21 mouse cellular contexts compared by ENCODE assay signal in genomic region chr9:121677069-121677468, GRCm38 (mm10). TPM values are rescaled to one million over a fixed set of nuclear protein-coding genes. Genes with fewer than 3 reads are reported as not detected.
A peak's percentile ranks its signal among the peaks of the same experiment; 100 is the strongest.
DNase-seq lines count a peak whose midpoint lies in the region; ATAC-seq and TF ChIP-seq lines count a peak whose summit lies in the region.
"Had no signal": no experiment of that assay in that cellular context is flagged by ENCODE, and none has a peak within 500 bp of the region (broad histone marks: within the 10 kb centered on the region; RNA-seq: fewer than 3 reads in every experiment).

No protein-coding gene starts in this region.

- 14% methylated on average over 4 of the region's 4 CpGs for WGBS in liver, postnatal 0 days (ENCODE audit: insufficient replicate concordance)
- WGBS in macrophage (ENCODE audit: missing documents) = 4% methylated on average over 4 of the region's 4 CpGs

- no peaks in the 10 kb centered on the region for H3K36me3 ChIP-seq in liver, postnatal 0 days (replicated peaks; ENCODE audit: insufficient read depth, low read length)
- H3K36me3 ChIP-seq in macrophage (ENCODE audit: inconsistent target) = no peaks in the 10 kb centered on the region
- H3K36me3 ChIP-seq: heart, embryonic 13.5 days had no signal

- peaks cover 31% of the 10 kb centered on the region; the same call in 1 of the 2 replicates for H3K79me2 ChIP-seq in macrophage (ENCODE audit: inconsistent target)

- H3K9ac ChIP-seq in liver, postnatal 0 days (replicated peaks) = no peak overlapping the region
- H3K9ac ChIP-seq: heart, embryonic 13.5 days had no signal

- no peak for TF ChIP-seq CTCF in liver, postnatal 0 days (IDR thresholded peaks at IDR 0.05; ENCODE audit: low read depth)

- peak overlapping the region; percentile 56; the same call in 1 of the 2 replicates for H3K27ac ChIP-seq in liver, postnatal 0 days (ENCODE audit: low read depth)
- H3K27ac ChIP-seq in macrophage = peak overlapping the region; percentile 90
- H3K27ac ChIP-seq: heart, embryonic 13.5 days; hindbrain, embryonic 10.5 days had no signal

- no peak for ATAC-seq in liver, postnatal 0 days
- no peak for ATAC-seq in erythroblast, adult 5-6 weeks (replicated peaks; ENCODE audit: low FRiP score, poor library complexity, severe bottlenecking)
- ATAC-seq: intestine, postnatal 0 days; midbrain, embryonic 16.5 days had no signal

- H3K4me3 ChIP-seq in liver, postnatal 0 days (ENCODE audit: low read depth, low read length) = no peak overlapping the region
- H3K4me3 ChIP-seq in macrophage (ENCODE audit: inconsistent target) = no peak overlapping the region
- H3K4me3 ChIP-seq: heart, embryonic 13.5 days; hindbrain, embryonic 10.5 days had no signal

- DNase-seq in liver, postnatal 0 days = no peak
- no peak for DNase-seq in liver
- peak; percentile 23 for DNase-seq in thymus, postnatal 25 days
- no peak for DNase-seq in thymus, postnatal 4 days
- DNase-seq in adrenal gland, postnatal 4 days (ENCODE audit: low spot score in 2 of 2) = no peak
- no peak for DNase-seq in MN1 (ENCODE audit: low spot score)
- DNase-seq: cerebellum, adult 9-10 months; embryo, embryonic 11 days; kidney, postnatal 36 days; layer of hippocampus, postnatal 36 days; retina, postnatal 1 day had no signal

- H3K9me3 ChIP-seq in liver, postnatal 0 days (ENCODE audit: low read length) = no peaks in the 10 kb centered on the region
- H3K9me3 ChIP-seq: heart, embryonic 13.5 days; hindbrain, embryonic 10.5 days had no signal

- H3K27me3 ChIP-seq in liver, postnatal 0 days (ENCODE audit: insufficient read depth, low read length) = 0 out of 2 replicates have a peak, but pooled peaks cover 2% of the 10 kb centered on the region

- TF ChIP-seq EP300 in liver, postnatal 0 days (IDR thresholded peaks at IDR 0.05; ENCODE audit: low read depth) = no peak

- H3K4me2 ChIP-seq in liver, postnatal 0 days (ENCODE audit: low read depth, low read length) = no peak overlapping the region; the same call in 1 of the 2 replicates
- H3K4me2 ChIP-seq: heart, embryonic 13.5 days had no signal

- H3K4me1 ChIP-seq in liver, postnatal 0 days (ENCODE audit: insufficient read depth) = peaks cover 31% of the 10 kb centered on the region

RNA-seq across cellular contexts. Expression of gene Sec22c, which starts 28.2 kb away (rescaled TPM):
- polyA plus RNA-seq in liver, postnatal 0 days (2015; fragmentation: Nextera tagmentation; extraction: Ambion mirVana) = 3.6 and 4.4 TPM in 2 replicates
- total RNA-seq in macrophage (2018; cell fraction: chromatin; rRNA removed) = 10 to 100 TPM in 9 of 26 experiments, 1 to 10 TPM in 14, under 1 TPM in 3; 0.49 to 25.6 (median 5.3) TPM
- total RNA-seq in macrophage (2018; cell fraction: cytosol; rRNA removed) = 10 to 100 TPM in 19 of 26 experiments, 1 to 10 TPM in 7; 4.6 to 21.4 (median 13.4) TPM
- total RNA-seq in macrophage (2018; cell fraction: nucleus; rRNA removed) = 10 to 100 TPM in 11 of 26 experiments, 1 to 10 TPM in 15; 1.1 to 22.2 (median 7.9) TPM
- 9.1 to 15.2 TPM (median 13.1 TPM) in 3 replicates for polyA plus RNA-seq in macrophage (2018)
- 1 to 10 TPM; 6.0 to 8.8 TPM for total RNA-seq in adrenal gland, postnatal 4 days (2021)
- 4.2 and 6.5 TPM in 2 replicates for total RNA-seq in erythroblast, adult 5-6 weeks (2015; ENCODE audit: low replicate concordance)
- total RNA-seq in erythroblast, adult 5-6 weeks (2017; ENCODE audit: low replicate concordance) = 3.2 and 6.6 TPM in 2 replicates

RNA-seq across cellular contexts. Expression of gene Ss18l2, which starts 33.1 kb away (rescaled TPM):
- 112 and 119 TPM in 2 replicates for polyA plus RNA-seq in liver, postnatal 0 days (2015; fragmentation: Nextera tagmentation; extraction: Ambion mirVana)
- 10 to 100 TPM in 15 of 26 experiments, 1 to 10 TPM in 11; 1.4 to 30.9 (median 12.0) TPM for total RNA-seq in macrophage (2018; cell fraction: chromatin; rRNA removed)
- 10 to 100 TPM; 10.6 to 30.8 (median 20.6) TPM for total RNA-seq in macrophage (2018; cell fraction: cytosol; rRNA removed)
- total RNA-seq in macrophage (2018; cell fraction: nucleus; rRNA removed) = 10 to 100 TPM in 19 of 26 experiments, 1 to 10 TPM in 7; 4.3 to 40.2 (median 16.6) TPM
- 11.3 to 32.4 TPM (median 28.0 TPM) in 3 replicates for polyA plus RNA-seq in macrophage (2018)
- total RNA-seq in adrenal gland, postnatal 4 days (2021) = 10 to 100 TPM; 52.6 to 52.8 TPM
- total RNA-seq in erythroblast, adult 5-6 weeks (2015; ENCODE audit: low replicate concordance) = 5.4 and 28.4 TPM in 2 replicates
- total RNA-seq in erythroblast, adult 5-6 weeks (2017; ENCODE audit: low replicate concordance) = 5.5 and 10.0 TPM in 2 replicates

RNA-seq across cellular contexts. Expression of gene Vipr1, which starts 34.6 kb away (rescaled TPM):
- 3.1 and 3.4 TPM in 2 replicates for polyA plus RNA-seq in liver, postnatal 0 days (2015; fragmentation: Nextera tagmentation; extraction: Ambion mirVana)
- 1 to 10 TPM in 13 of 26 experiments, under 1 TPM in 12, not detected in 1; 0.25 to 3.1 (median 1.0) TPM for total RNA-seq in macrophage (2018; cell fraction: chromatin; rRNA removed)
- total RNA-seq in macrophage (2018; cell fraction: cytosol; rRNA removed) = 1 to 10 TPM in 10 of 26 experiments, under 1 TPM in 16; 0.19 to 1.9 (median 0.77) TPM
- 1 to 10 TPM in 13 of 26 experiments, under 1 TPM in 13; 0.38 to 5.1 (median 1.0) TPM for total RNA-seq in macrophage (2018; cell fraction: nucleus; rRNA removed)
- 0.27 to 2.1 TPM (median 1.1 TPM) in 3 replicates for polyA plus RNA-seq in macrophage (2018)
- total RNA-seq in adrenal gland, postnatal 4 days (2021) = 1 to 10 TPM in 1 of 2 experiments, under 1 TPM in 1; 0.64 to 1.7 TPM
- 0.21 TPM in 1 of 2 replicates, not detected in the other for total RNA-seq in erythroblast, adult 5-6 weeks (2015; ENCODE audit: low replicate concordance)
- total RNA-seq in erythroblast, adult 5-6 weeks (2017; ENCODE audit: low replicate concordance) = 0.14 and 0.43 TPM in 2 replicates

RNA-seq across cellular contexts. Expression of gene Lyzl4, which starts 35.2 kb away (rescaled TPM):
- 0.12 TPM in 2 replicates for polyA plus RNA-seq in liver, postnatal 0 days (2015; fragmentation: Nextera tagmentation; extraction: Ambion mirVana)
- 1 to 10 TPM in 15 of 26 experiments, not detected in 11; 1.1 to 8.5 (median 2.8) TPM for total RNA-seq in macrophage (2018; cell fraction: chromatin; rRNA removed)
- 1 to 10 TPM in 14 of 26 experiments, under 1 TPM in 12; 0.58 to 6.1 (median 2.3) TPM for total RNA-seq in macrophage (2018; cell fraction: cytosol; rRNA removed)
- total RNA-seq in macrophage (2018; cell fraction: nucleus; rRNA removed) = 10 to 100 TPM in 1 of 26 experiments, 1 to 10 TPM in 15, under 1 TPM in 6, not detected in 4; 0.48 to 22.1 (median 1.6) TPM
- 3.0 to 17.8 TPM (median 4.8 TPM) in 3 replicates for polyA plus RNA-seq in macrophage (2018)
- under 1 TPM in 1 of 2 experiments, not detected in 1; 0.31 TPM for total RNA-seq in adrenal gland, postnatal 4 days (2021)
- not detected in 2 replicates for total RNA-seq in erythroblast, adult 5-6 weeks (2015; ENCODE audit: low replicate concordance)
- total RNA-seq in erythroblast, adult 5-6 weeks (2017; ENCODE audit: low replicate concordance) = not detected in 2 replicates
- polyA plus RNA-seq: brain, embryonic 14.5 days; C2C12; heart, embryonic 13.5 days; hindbrain, embryonic 10.5 days; limb, embryonic 11.5 days; midbrain, embryonic 16.5 days; neural tube, embryonic 14.5 days had no signal

RNA-seq across cellular contexts. Expression of gene Nktr, which starts 41.9 kb away (rescaled TPM):
- 14.9 and 17.3 TPM in 2 replicates for polyA plus RNA-seq in liver, postnatal 0 days (2015; fragmentation: Nextera tagmentation; extraction: Ambion mirVana)
- 1,000 to 10,000 TPM in 25 of 26 experiments, 100 to 1,000 TPM in 1; 894 to 1,522 (median 1,261) TPM for total RNA-seq in macrophage (2018; cell fraction: chromatin; rRNA removed)
- 10 to 100 TPM; 25.2 to 92.6 (median 37.1) TPM for total RNA-seq in macrophage (2018; cell fraction: cytosol; rRNA removed)
- total RNA-seq in macrophage (2018; cell fraction: nucleus; rRNA removed) = 100 to 1,000 TPM; 403 to 894 (median 696) TPM
- polyA plus RNA-seq in macrophage (2018) = 32.4 to 63.2 TPM (median 55.1 TPM) in 3 replicates
- total RNA-seq in adrenal gland, postnatal 4 days (2021) = 100 to 1,000 TPM; 102 to 124 TPM
- 42.6 and 59.0 TPM in 2 replicates for total RNA-seq in erythroblast, adult 5-6 weeks (2015; ENCODE audit: low replicate concordance)
- 81.6 and 92.8 TPM in 2 replicates for total RNA-seq in erythroblast, adult 5-6 weeks (2017; ENCODE audit: low replicate concordance)
